Mouse (Mus musculus): Measurements from ENCODE around the gene Prss53. TPM values are rescaled to one million over a fixed set of nuclear protein-coding genes. Genes with fewer than 3 reads are reported as not detected.
"Not testable (repeated sequence)": the region's sequence is repeated elsewhere in the genome, so short reads cannot be mapped to it uniquely, and the experiment has no call there.

Gene Prss53
- polyA plus RNA-seq, 1 experiment from 2014 or later = 0.36 TPM

GRCm38 (mm10) chr7:127841340-127842000, 49.3 kb downstream of the Prss53 start:
- peak; percentile 93 for ATAC-seq (ENCODE audit: low FRiP score)
- Histone ChIP-seq H3K4me2 (peak overlapping the region; percentile 100), H3K27ac (ENCODE audit: low read depth, low read length) (peak overlapping the region; percentile 83), H3K36me3 (ENCODE audit: control insufficient read depth, insufficient read depth, low read length) (no peaks in the 10 kb centered on the region), H3K9ac (ENCODE audit: low read length) (peak overlapping the region; percentile 62), H3K27me3 (ENCODE audit: control insufficient read depth, insufficient read depth, low read length) (no peaks in the 10 kb centered on the region), H3K4me1 (ENCODE audit: control insufficient read depth, insufficient read depth, low read length) (peaks cover 6% of the 10 kb centered on the region), H3K4me3 (ENCODE audit: low read depth, low read length) (peak overlapping the region; percentile 65), H3K9me3 (ENCODE audit: control insufficient read depth, low read length) (no peaks in the 10 kb centered on the region)
- DNase-seq (ENCODE audit: low spot score, missing footprints) = peak; percentile 98
- WGBS = under 1% methylated on average over 45 of the region's 46 CpGs

DNA sequence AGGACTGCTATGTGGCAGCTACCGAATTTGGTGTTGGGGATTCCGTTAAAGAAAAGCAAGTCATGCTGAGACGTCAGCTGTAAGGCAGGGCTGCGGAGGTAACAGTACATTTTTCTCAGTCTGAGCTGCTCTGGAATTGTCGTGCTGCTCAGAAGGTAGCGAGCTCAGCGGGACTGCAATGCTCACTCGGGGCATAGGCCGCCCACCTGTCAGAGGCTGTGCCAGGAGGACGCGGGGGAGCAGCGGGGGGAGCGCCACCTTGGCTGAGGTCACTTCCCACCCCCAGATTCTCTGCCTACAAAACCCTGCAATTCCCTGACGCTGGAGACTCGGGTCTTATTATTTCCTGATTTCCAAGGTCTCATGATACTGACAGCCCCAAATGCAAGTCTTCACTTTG, 49.9 kb downstream of the Prss53 start:
- H3K4me2 ChIP-seq = peak overlapping the region; percentile 100
- peak overlapping the region; percentile 83 for H3K27ac ChIP-seq (ENCODE audit: low read depth, low read length)
- H3K9ac ChIP-seq (ENCODE audit: low read length) = peak overlapping the region; percentile 62
- WGBS = 7% methylated on average over 15 of the region's 15 CpGs
- H3K27me3 ChIP-seq (ENCODE audit: control insufficient read depth, insufficient read depth, low read length) = no peaks in the 10 kb centered on the region
- no peaks in the 10 kb centered on the region for H3K36me3 ChIP-seq (ENCODE audit: control insufficient read depth, insufficient read depth, low read length)
- peak overlapping the region; percentile 65 for H3K4me3 ChIP-seq (ENCODE audit: low read depth, low read length)
- DNase-seq (ENCODE audit: low spot score, missing footprints) = no peak
- ATAC-seq (ENCODE audit: low FRiP score) = peak; percentile 55
- H3K9me3 ChIP-seq (ENCODE audit: control insufficient read depth, low read length) = no peaks in the 10 kb centered on the region
- peaks cover 6% of the 10 kb centered on the region for H3K4me1 ChIP-seq (ENCODE audit: control insufficient read depth, insufficient read depth, low read length)

DNA sequence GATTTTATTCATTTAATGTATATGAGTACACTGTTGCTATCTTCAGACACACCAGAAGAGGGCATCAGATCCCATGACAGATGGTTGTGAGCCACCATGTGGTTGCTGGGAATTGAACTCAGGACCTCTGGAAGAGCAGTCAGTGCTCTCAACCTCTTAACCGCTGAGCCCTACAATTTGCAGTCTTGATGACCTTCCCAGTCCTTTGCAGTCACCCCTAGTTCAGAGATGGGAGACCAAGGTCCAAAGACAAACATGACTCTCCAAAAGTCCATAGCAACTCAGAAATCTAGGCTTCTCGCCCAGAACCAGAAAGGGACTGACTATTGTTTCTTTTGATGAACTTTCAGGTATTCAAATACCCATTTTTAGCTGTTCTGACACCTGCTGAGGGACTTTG, 50.7 kb downstream of the Prss53 start:
- H3K36me3 ChIP-seq (ENCODE audit: control insufficient read depth, insufficient read depth, low read length); ATAC-seq (ENCODE audit: low FRiP score); H3K4me1 ChIP-seq (ENCODE audit: control insufficient read depth, insufficient read depth, low read length); H3K27me3 ChIP-seq (ENCODE audit: control insufficient read depth, insufficient read depth, low read length); DNase-seq (ENCODE audit: low spot score, missing footprints); H3K4me2 ChIP-seq; H3K9ac ChIP-seq (ENCODE audit: low read length); H3K9me3 ChIP-seq (ENCODE audit: control insufficient read depth, low read length); H3K4me3 ChIP-seq (ENCODE audit: low read depth, low read length); H3K27ac ChIP-seq (ENCODE audit: low read depth, low read length): not testable (repeated sequence)
- WGBS = 83% methylated on average over 2 of the region's 2 CpGs

- not testable (repeated sequence) for ATAC-seq (ENCODE audit: low FRiP score); H3K9ac ChIP-seq (ENCODE audit: low read length); H3K4me1 ChIP-seq (ENCODE audit: control insufficient read depth, insufficient read depth, low read length); H3K9me3 ChIP-seq (ENCODE audit: control insufficient read depth, low read length); H3K27ac ChIP-seq (ENCODE audit: low read depth, low read length); H3K4me3 ChIP-seq (ENCODE audit: low read depth, low read length); H3K27me3 ChIP-seq (ENCODE audit: control insufficient read depth, insufficient read depth, low read length); H3K36me3 ChIP-seq (ENCODE audit: control insufficient read depth, insufficient read depth, low read length); H3K4me2 ChIP-seq
- WGBS = 69% methylated on average over 4 of the region's 4 CpGs
- peak; percentile 23 for DNase-seq (ENCODE audit: low spot score, missing footprints)
Observed at GRCm38 (mm10) chr7:127837878-127838277, 52.9 kb downstream of the Prss53 start.

DNA sequence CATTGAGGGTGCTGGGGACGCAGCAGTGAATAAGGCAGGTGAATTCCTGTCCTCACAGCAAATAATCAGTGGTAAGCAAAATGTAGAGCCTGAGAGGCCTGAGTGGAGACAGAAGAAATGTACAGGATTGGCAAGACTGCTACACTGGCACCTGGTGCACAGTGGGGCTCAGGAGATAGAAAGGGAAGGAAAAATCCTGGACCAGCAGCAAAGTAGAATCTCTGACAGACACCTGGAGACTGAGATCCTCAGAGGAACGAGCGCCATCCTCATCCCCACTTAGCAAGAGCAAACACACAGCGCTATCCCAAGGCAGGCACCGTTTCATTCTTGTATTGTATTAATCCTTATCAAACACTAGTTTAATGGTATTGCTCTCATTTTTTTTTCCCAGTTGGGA, 53.3 kb downstream of the Prss53 start:
- H3K9ac ChIP-seq (ENCODE audit: low read length) = no peak overlapping the region
- no peak overlapping the region for H3K4me3 ChIP-seq (ENCODE audit: low read depth, low read length)

More for the DNA sequence above, 53.3 kb downstream of the Prss53 start:
- Histone ChIP-seq H3K27ac (ENCODE audit: low read depth, low read length) (no peak overlapping the region), H3K36me3 (ENCODE audit: control insufficient read depth, insufficient read depth, low read length) (no peaks in the 10 kb centered on the region), H3K4me2 (no peak overlapping the region), H3K27me3 (ENCODE audit: control insufficient read depth, insufficient read depth, low read length) (no peaks in the 10 kb centered on the region), H3K4me1 (ENCODE audit: control insufficient read depth, insufficient read depth, low read length) (peaks cover 6% of the 10 kb centered on the region), H3K9me3 (ENCODE audit: control insufficient read depth, low read length) (no peaks in the 10 kb centered on the region)
- DNase-seq (ENCODE audit: low spot score, missing footprints) (no peak), ATAC-seq (ENCODE audit: low FRiP score) (no peak)
- 91% methylated on average over 5 of the region's 5 CpGs for WGBS

Other genes with a start within 250 kb of the Prss53 start
- 44.3 and 52.2 TPM in 2 replicates for gene Bcl7c, start 182.0 kb downstream of the Prss53 start, polyA plus RNA-seq (2014; fragmentation: Nextera tagmentation; extraction: Ambion mirVana)
- 4.0 and 4.6 TPM in 2 replicates for gene Ctf1, start 178.2 kb downstream of the Prss53 start, polyA plus RNA-seq (2014; fragmentation: Nextera tagmentation; extraction: Ambion mirVana)
- gene Ctf2, start 158.8 kb downstream of the Prss53 start, polyA plus RNA-seq (2014; fragmentation: Nextera tagmentation; extraction: Ambion mirVana) = 0.12 TPM in 1 of 2 replicates, not detected in the other
- gene Fbxl19, start 146.4 kb downstream of the Prss53 start, polyA plus RNA-seq (2014; fragmentation: Nextera tagmentation; extraction: Ambion mirVana) = 8.3 and 9.3 TPM in 2 replicates
- 6.1 and 6.3 TPM in 2 replicates for gene Orai3, start 121.2 kb downstream of the Prss53 start, polyA plus RNA-seq (2014; fragmentation: Nextera tagmentation; extraction: Ambion mirVana)
- gene Setd1a, start 114.3 kb downstream of the Prss53 start, polyA plus RNA-seq (2014; fragmentation: Nextera tagmentation; extraction: Ambion mirVana) = 19.0 and 22.1 TPM in 2 replicates
- gene Gm49388, start 105.4 kb downstream of the Prss53 start, polyA plus RNA-seq (2014; fragmentation: Nextera tagmentation; extraction: Ambion mirVana) = not detected in 2 replicates
- gene Hsd3b7, start 90.4 kb downstream of the Prss53 start, polyA plus RNA-seq (2014; fragmentation: Nextera tagmentation; extraction: Ambion mirVana) = 7.9 and 8.2 TPM in 2 replicates
- gene Stx4a, start 66.7 kb downstream of the Prss53 start, polyA plus RNA-seq (2014; fragmentation: Nextera tagmentation; extraction: Ambion mirVana) = 10.1 and 12.2 TPM in 2 replicates
- 6.9 and 8.4 TPM in 2 replicates for gene Stx1b, start 66.4 kb downstream of the Prss53 start, polyA plus RNA-seq (2014; fragmentation: Nextera tagmentation; extraction: Ambion mirVana)
- 16.0 and 17.4 TPM in 2 replicates for gene Zfp646, start 14.7 kb downstream of the Prss53 start, polyA plus RNA-seq (2014; fragmentation: Nextera tagmentation; extraction: Ambion mirVana)
- 20.3 and 24.3 TPM in 2 replicates for gene Zfp668, start 14.1 kb downstream of the Prss53 start, polyA plus RNA-seq (2014; fragmentation: Nextera tagmentation; extraction: Ambion mirVana)
- not detected in 2 replicates for gene Gm21974, start 4.5 kb upstream of the Prss53 start, polyA plus RNA-seq (2014; fragmentation: Nextera tagmentation; extraction: Ambion mirVana)
- 44.6 and 48.6 TPM in 2 replicates for gene Vkorc1, start 4.6 kb upstream of the Prss53 start, polyA plus RNA-seq (2014; fragmentation: Nextera tagmentation; extraction: Ambion mirVana)
- gene Bckdk, start 13.1 kb upstream of the Prss53 start, polyA plus RNA-seq (2014; fragmentation: Nextera tagmentation; extraction: Ambion mirVana) = 96.5 and 107 TPM in 2 replicates
- 54.6 and 57.1 TPM in 2 replicates for gene Kat8, start 21.5 kb upstream of the Prss53 start, polyA plus RNA-seq (2014; fragmentation: Nextera tagmentation; extraction: Ambion mirVana)
- 0.78 and 0.86 TPM in 2 replicates for gene Prss8, start 39.1 kb upstream of the Prss53 start, polyA plus RNA-seq (2014; fragmentation: Nextera tagmentation; extraction: Ambion mirVana)
- gene Prss36, start 55.8 kb upstream of the Prss53 start, polyA plus RNA-seq (2014; fragmentation: Nextera tagmentation; extraction: Ambion mirVana) = 9.4 and 9.6 TPM in 2 replicates
- gene Fus, start 76.5 kb upstream of the Prss53 start, polyA plus RNA-seq (2014; fragmentation: Nextera tagmentation; extraction: Ambion mirVana) = 51.6 and 54.4 TPM in 2 replicates
- 5.5 and 6.7 TPM in 2 replicates for gene Pycard, start 102.9 kb upstream of the Prss53 start, polyA plus RNA-seq (2014; fragmentation: Nextera tagmentation; extraction: Ambion mirVana)
- 0.07 TPM in 1 of 2 replicates, not detected in the other for gene Trim72, start 113.0 kb upstream of the Prss53 start, polyA plus RNA-seq (2014; fragmentation: Nextera tagmentation; extraction: Ambion mirVana)
- gene Itgam, start 171.7 kb upstream of the Prss53 start, polyA plus RNA-seq (2014; fragmentation: Nextera tagmentation; extraction: Ambion mirVana) = 0.20 and 0.37 TPM in 2 replicates
- gene Gm49368, start 171.7 kb upstream of the Prss53 start, polyA plus RNA-seq (2014; fragmentation: Nextera tagmentation; extraction: Ambion mirVana) = not detected in 2 replicates
- gene Itgax, start 238.6 kb upstream of the Prss53 start, polyA plus RNA-seq (2014; fragmentation: Nextera tagmentation; extraction: Ambion mirVana) = 0.19 TPM in 1 of 2 replicates, not detected in the other

Data from midbrain, embryonic 11.5 days (tissue).